ENCODE assay signal across 8 mouse cellular contexts in the genomic region with DNA sequence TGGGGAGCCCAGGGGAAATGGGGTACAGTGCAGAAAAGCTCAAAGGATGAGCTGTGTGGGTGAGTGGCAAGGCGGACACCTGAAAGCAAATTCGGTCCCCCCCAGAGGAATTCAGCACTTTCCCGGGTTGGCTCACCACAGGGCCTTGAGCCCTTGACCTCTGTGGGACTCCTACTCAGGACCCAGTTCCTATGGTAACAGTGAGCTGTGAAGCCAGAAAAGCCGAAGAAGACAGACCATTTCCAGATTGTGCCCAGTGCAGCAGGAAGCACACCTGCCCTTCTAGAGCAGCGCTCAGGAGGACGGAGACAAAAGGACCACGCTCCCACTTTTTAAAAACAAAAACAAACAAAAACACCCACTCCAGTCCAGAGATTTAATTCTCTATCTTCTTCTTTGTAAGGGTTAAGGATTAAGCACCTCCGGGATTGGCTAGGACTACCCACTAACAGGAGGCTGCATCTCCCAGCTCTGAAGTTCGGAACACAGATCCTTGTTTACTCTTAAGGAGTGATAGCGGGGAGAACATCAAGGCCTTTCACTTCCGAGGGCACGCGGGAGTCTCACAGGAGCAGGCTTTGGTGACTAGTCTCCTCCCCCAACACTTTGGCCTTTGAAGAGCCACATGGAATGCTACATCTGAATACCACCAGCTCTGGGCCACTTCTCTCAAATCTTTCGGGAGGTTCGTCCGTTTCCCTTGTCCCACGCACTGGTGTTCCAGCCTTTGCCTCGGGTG. TPM values are rescaled to one million over a fixed set of nuclear protein-coding genes. Genes with fewer than 3 reads are reported as not detected.
DNase-seq lines count a peak whose midpoint lies in the region; ATAC-seq and TF ChIP-seq lines count a peak whose summit lies in the region.

No protein-coding gene starts in this region.

- peak overlapping the region; percentile 37 for H3K9ac ChIP-seq in forebrain, embryonic 14.5 days (ENCODE audit: low read length)
- H3K9ac ChIP-seq in midbrain, postnatal 0 days (replicated peaks; ENCODE audit: low read length, poor library complexity, severe bottlenecking) = no peak overlapping the region

- TF ChIP-seq POLR2A in spleen, adult 2 months (IDR thresholded peaks at IDR 0.05; ENCODE audit: low read depth, low read length) = no peak

- no peak overlapping the region for H3K27ac ChIP-seq in spleen, adult 2 months (ENCODE audit: insufficient read depth, low read length)
- H3K27ac ChIP-seq in forebrain, embryonic 14.5 days (ENCODE audit: low read depth, low read length) = no peak overlapping the region
- no peak overlapping the region for H3K27ac ChIP-seq in midbrain, postnatal 0 days (ENCODE audit: low read depth, low read length)

- WGBS in spleen, adult 2 months = 31% methylated on average over 18 of the region's 18 CpGs
- WGBS in forebrain, embryonic 14.5 days = 12% methylated on average over 18 of the region's 18 CpGs
- WGBS in midbrain, postnatal 0 days = 7% methylated on average over 18 of the region's 18 CpGs

- ATAC-seq in forebrain, embryonic 14.5 days = no peak
- ATAC-seq in midbrain, postnatal 0 days (ENCODE audit: low FRiP score) = no peak

- H3K36me3 ChIP-seq in spleen, adult 2 months (ENCODE audit: control insufficient read depth, insufficient read depth, low read length) = no peaks in the 10 kb centered on the region
- no peaks in the 10 kb centered on the region for H3K36me3 ChIP-seq in forebrain, embryonic 14.5 days (ENCODE audit: control insufficient read depth, insufficient read depth, low read length)
- H3K36me3 ChIP-seq in midbrain, postnatal 0 days (ENCODE audit: insufficient read depth, low read length) = no peaks in the 10 kb centered on the region

- peak overlapping the region; percentile 2; the same call in 1 of the 2 replicates for H3K4me3 ChIP-seq in spleen, adult 2 months (ENCODE audit: extremely low read depth, insufficient read depth, insufficient read length)
- H3K4me3 ChIP-seq in forebrain, embryonic 14.5 days (ENCODE audit: low read depth, low read length) = peak overlapping the region; percentile 14
- peak overlapping the region; percentile 27 for H3K4me3 ChIP-seq in midbrain, postnatal 0 days (ENCODE audit: low read depth, low read length)

- H3K9me3 ChIP-seq in forebrain, embryonic 14.5 days (replicated peaks; ENCODE audit: control insufficient read depth, low read length) = no peaks in the 10 kb centered on the region
- no peaks in the 10 kb centered on the region for H3K9me3 ChIP-seq in midbrain, postnatal 0 days (ENCODE audit: low read length)

- no peak for TF ChIP-seq CTCF in spleen, adult 2 months (IDR thresholded peaks at IDR 0.05; ENCODE audit: extremely low read depth, insufficient read depth, insufficient read length, insufficient replicate concordance)
- TF ChIP-seq CTCF in midbrain, postnatal 0 days (IDR thresholded peaks at IDR 0.05) = no peak

- no peak for DNase-seq in spleen, adult 2 months (ENCODE audit: low read depth in 1 of 2, low spot score in 2 of 2)
- no peak for DNase-seq in spleen, postnatal 36 days (ENCODE audit: low spot score in 2 of 2)
- peak; percentile 48 for DNase-seq in forebrain, embryonic 14.5 days (ENCODE audit: low spot score)
- DNase-seq in kidney, postnatal 10 days = peak; percentile 39
- DNase-seq in midbrain, postnatal 0 days (ENCODE audit: low spot score) = no peak
- DNase-seq in frontal cortex, postnatal 10 days (ENCODE audit: low spot score in 2 of 2) = no peak
- DNase-seq in spleen, postnatal 4 days (ENCODE audit: low spot score in 2 of 2) = no peak
- no peak for DNase-seq in urinary bladder, postnatal 25 days (ENCODE audit: low spot score)

- H3K27me3 ChIP-seq in spleen, adult 2 months (ENCODE audit: control insufficient read depth, insufficient read depth, low read length) = peaks cover 2% of the 10 kb centered on the region; the same call in 1 of the 2 replicates
- no peaks in the 10 kb centered on the region for H3K27me3 ChIP-seq in forebrain, embryonic 14.5 days (replicated peaks; ENCODE audit: control insufficient read depth, insufficient read depth, low read length)
- H3K27me3 ChIP-seq in midbrain, postnatal 0 days (ENCODE audit: insufficient read depth, low read length) = no peaks in the 10 kb centered on the region

- H3K4me1 ChIP-seq in spleen, adult 2 months (ENCODE audit: control insufficient read depth, insufficient read depth, insufficient read length) = peaks cover 3% of the 10 kb centered on the region; the same call in 1 of the 2 replicates
- H3K4me1 ChIP-seq in forebrain, embryonic 14.5 days (ENCODE audit: control insufficient read depth, insufficient read depth, low read length) = peaks cover 27% of the 10 kb centered on the region
- H3K4me1 ChIP-seq in midbrain, postnatal 0 days (ENCODE audit: insufficient read depth, low read length) = peaks cover 2% of the 10 kb centered on the region; the same call in 1 of the 2 replicates

- peak overlapping the region; percentile 46 for H3K4me2 ChIP-seq in forebrain, embryonic 14.5 days (ENCODE audit: low read length)
- H3K4me2 ChIP-seq in midbrain, postnatal 0 days (ENCODE audit: low read depth, low read length, poor library complexity, severe bottlenecking) = peak overlapping the region; percentile 60

RNA-seq across cellular contexts. Expression of a gene that starts 31.0 kb away (rescaled TPM):
- polyA plus RNA-seq in spleen, adult 2 months (2012; rRNA removed) = 83.8 and 131 TPM in 2 replicates
- polyA plus RNA-seq in forebrain, embryonic 14.5 days (2014; fragmentation: Nextera tagmentation; extraction: Ambion mirVana) = 6.8 and 7.6 TPM in 2 replicates
- 45.9 and 48.2 TPM in 2 replicates for total RNA-seq in midbrain, postnatal 0 days (2014; rRNA removed)
- 1.7 TPM in 2 replicates for polyA plus RNA-seq in midbrain, postnatal 0 days (2015; fragmentation: Nextera tagmentation; extraction: Ambion mirVana)

RNA-seq across cellular contexts. Expression of a gene that starts 31.0 kb away (rescaled TPM):
- polyA plus RNA-seq in spleen, adult 2 months (2012; rRNA removed) = 21.0 and 21.4 TPM in 2 replicates
- polyA plus RNA-seq in forebrain, embryonic 14.5 days (2014; fragmentation: Nextera tagmentation; extraction: Ambion mirVana) = 33.3 and 39.6 TPM in 2 replicates
- total RNA-seq in midbrain, postnatal 0 days (2014; rRNA removed) = 39.0 and 42.5 TPM in 2 replicates
- 25.3 and 26.6 TPM in 2 replicates for polyA plus RNA-seq in midbrain, postnatal 0 days (2015; fragmentation: Nextera tagmentation; extraction: Ambion mirVana)

Comparison
In these comparisons a context has a peak if more than half of its experiments do, and no peak if none do; other contexts are left out.
1. DNase-seq: peak in forebrain, embryonic 14.5 days (single experiment) and kidney, postnatal 10 days (single experiment); none in spleen, adult 2 months (0 of 2), spleen, postnatal 36 days (0 of 2), midbrain, postnatal 0 days (single experiment), frontal cortex, postnatal 10 days (0 of 2), spleen, postnatal 4 days (0 of 2) and urinary bladder, postnatal 25 days (single experiment).
2. Peak in every context shown above with its lines, with median percentiles within 50 percentile points of each other: H3K4me3 ChIP-seq.